Mouse (Mus musculus) MEL (cell line): ENCODE data around the gene Zfp975. TPM values are rescaled to one million over a fixed set of nuclear protein-coding genes. Genes with fewer than 3 reads are reported as not detected.
"Not testable (repeated sequence)": the region's sequence is repeated elsewhere in the genome, so short reads cannot be mapped to it uniquely, and the experiment has no call there.

Experiments used
- DNase-seq: peaks from one replicate; pipeline ENCODE4 v3.0.0; 2011; ENCODE audit warnings: low read depth, low spot score
- H3K27ac ChIP-seq: 2 replicates; pipeline ENCODE4 v1.5.1; 2012; ENCODE audit warnings: low read depth, mild to moderate bottlenecking, control low read depth, low read length, moderate library complexity; ENCODE audit not compliant: control insufficient read depth
- H3K27me3 ChIP-seq, 2 experiments: fragments of 150-350 bp in 1 of 2; sonication (generic) in 1 of 2; 2 replicates each; pipeline ENCODE4 v1.6.1; 2012; ENCODE audit warnings: low read length in 2 of 2, mild to moderate bottlenecking in 2 of 2, improper control_type of control experiment in 1 of 2, moderate library complexity in 1 of 2; ENCODE audit not compliant: insufficient read depth in 2 of 2, control insufficient read depth in 1 of 2
- H3K36me3 ChIP-seq, 2 experiments: 2 replicates each; pipeline ENCODE4 v1.6.1; 2012 to 2014; ENCODE audit warnings: low read length in 2 of 2, improper control_type of control experiment in 1 of 2, inconsistent platforms in 1 of 2, mild to moderate bottlenecking in 1 of 2; ENCODE audit not compliant: insufficient read depth in 2 of 2, control insufficient read depth in 1 of 2
- H3K4me1 ChIP-seq, 2 experiments: fragments of 150-350 bp in 1 of 2; sonication (generic) in 1 of 2; 2 replicates each; pipeline ENCODE4 v1.6.1; 2012; ENCODE audit warnings: low read length in 2 of 2, improper control_type of control experiment in 1 of 2, mild to moderate bottlenecking in 1 of 2; ENCODE audit not compliant: insufficient read depth in 2 of 2, control insufficient read depth in 1 of 2
- H3K4me3 ChIP-seq, 2 experiments: fragments of 150-350 bp in 1 of 2; sonication (generic) in 1 of 2; 2 replicates each; pipeline ENCODE4 v1.5.1; 2012; ENCODE audit warnings: low read depth in 2 of 2, low read length in 2 of 2, mild to moderate bottlenecking in 2 of 2, moderate library complexity in 2 of 2, control low read depth in 1 of 2, improper control_type of control experiment in 1 of 2; ENCODE audit not compliant: control insufficient read depth in 1 of 2, insufficient read depth in 1 of 2
- H3K79me2 ChIP-seq: 2 replicates; pipeline ENCODE4 v1.6.1; 2012; ENCODE audit warnings: mild to moderate bottlenecking, low read length, moderate library complexity; ENCODE audit not compliant: control insufficient read depth, poor library complexity, insufficient read depth
- H3K9ac ChIP-seq: 2 replicates; pipeline ENCODE4 v1.6.1; 2012; ENCODE audit warnings: low read depth, mild to moderate bottlenecking, control low read depth, low read length, moderate library complexity; ENCODE audit not compliant: control insufficient read depth, poor library complexity, severe bottlenecking
- H3K9me3 ChIP-seq: fragments of 150-350 bp; sonication (generic); replicated peaks from 2 replicates; pipeline ENCODE4 v1.6.1; 2012; ENCODE audit warnings: mild to moderate bottlenecking, low read length, improper control_type of control experiment, moderate library complexity; ENCODE audit not compliant: insufficient read depth
- CTCF ChIP-seq, 3 experiments: IDR thresholded peaks in 2 of 3; conservative IDR thresholded peaks in 1 of 3; 2 replicates each; pipeline ENCODE4 v1.5.1; 2011 to 2012; ENCODE audit warnings: low read length in 3 of 3, low read depth in 2 of 3, mild to moderate bottlenecking in 2 of 3, improper control_type of control experiment in 1 of 3, inconsistent platforms in 1 of 3, mixed read lengths in 1 of 3, moderate library complexity in 1 of 3; ENCODE audit not compliant: control insufficient read depth in 1 of 3, insufficient read depth in 1 of 3, poor library complexity in 1 of 3, severe bottlenecking in 1 of 3
- RAD21 ChIP-seq: IDR thresholded peaks from 2 replicates; pipeline ENCODE4 v1.6.1; 2011; ENCODE audit warnings: mild to moderate bottlenecking, low read depth, low read length, improper control_type of control experiment
- SMC3 ChIP-seq: IDR thresholded peaks from 2 replicates; pipeline ENCODE4 v1.6.1; 2011; ENCODE audit warnings: low read depth, low read length, improper control_type of control experiment
- polyA plus RNA-seq, 2 experiments: library from polyadenylated mRNA; stranded (reverse) in 1 of 2; unstranded in 1 of 2; fragments of >175 nt in 1 of 2; fragments of >200 nt in 1 of 2; gene quantifications; 2 replicates each; pipeline versions ENCODE4 v1.2.1 to v1.2.4; 2012; ENCODE audit warnings: low replicate concordance in 2 of 2, low read depth in 1 of 2; ENCODE audit not compliant: insufficient read length in 2 of 2, insufficient read depth in 1 of 2, missing spikeins in 1 of 2
- total RNA-seq: library from RNA; depleted of rRNA; stranded (reverse); fragments of 300-350 nt; gene quantifications from 2 replicates; pipeline ENCODE4 v1.2.3, GENCODE M21; 2012

The Zfp975 gene
- total and polyA plus RNA-seq, 3 experiments = not detected

DNA sequence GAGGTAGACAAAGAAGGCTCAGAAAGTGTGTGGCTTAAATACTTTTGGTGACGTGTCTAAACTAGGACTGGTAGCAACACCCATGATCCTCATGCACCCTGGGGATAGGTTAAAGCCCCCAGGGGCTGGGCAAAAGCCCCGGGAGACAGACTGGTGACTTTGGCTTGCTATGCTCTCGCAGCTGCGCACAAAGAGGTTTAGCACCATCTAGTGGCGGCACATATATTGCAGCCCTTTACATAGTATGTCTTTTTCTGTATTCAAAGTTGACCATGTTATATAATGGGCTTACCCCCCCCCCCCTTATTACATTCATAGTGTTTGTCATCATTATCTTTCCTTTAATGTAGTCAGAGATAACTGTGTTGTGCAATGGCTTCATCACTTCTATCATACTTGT, 32.4 kb downstream of the Zfp975 start:
- not testable (repeated sequence) for H3K4me3 ChIP-seq, H3K36me3 ChIP-seq, H3K27ac ChIP-seq, H3K9me3 ChIP-seq, H3K9ac ChIP-seq, H3K79me2 ChIP-seq, H3K4me1 ChIP-seq, H3K27me3 ChIP-seq
- TF ChIP-seq RAD21 = peak; percentile 26
- TF ChIP-seq SMC3 = peak; percentile 19; the same call in 1 of the 2 replicates
- peak in 2 of 3 experiments; percentile 18 to 31; a peak in 4 of 6 replicates for TF ChIP-seq CTCF (IDR thresholded peaks at IDR 0.05 in 2 of 3, conservative IDR thresholded peaks at IDR 0.05 in 1 of 3; ENCODE audit: control insufficient read depth in 1 of 3, insufficient read depth in 1 of 3, low read depth in 2 of 3, low read length in 3 of 3, poor library complexity in 1 of 3, severe bottlenecking in 1 of 3)
- peak; percentile 14 for DNase-seq

DNA sequence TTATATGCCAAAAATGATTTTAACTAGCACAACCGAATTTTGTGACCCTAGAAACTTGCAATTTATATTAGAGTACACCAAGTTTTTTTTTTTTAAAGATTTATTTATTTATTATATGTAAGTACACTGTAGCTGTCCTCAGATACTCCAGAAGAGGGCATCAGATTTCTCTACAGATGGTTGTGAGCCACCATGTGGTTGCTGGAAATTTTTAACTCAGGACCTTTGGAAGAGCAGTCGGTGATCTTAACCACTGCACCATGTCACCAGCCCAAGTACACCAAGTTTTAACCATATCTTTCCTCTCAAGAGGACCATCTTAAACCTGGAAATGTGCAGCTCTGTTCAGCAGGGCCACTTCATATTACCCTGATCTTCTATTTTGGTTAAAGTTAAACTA, 37.3 kb downstream of the Zfp975 start:
- not testable (repeated sequence) for H3K9ac ChIP-seq, H3K27ac ChIP-seq, H3K27me3 ChIP-seq, H3K4me1 ChIP-seq, DNase-seq, H3K9me3 ChIP-seq, H3K36me3 ChIP-seq, H3K79me2 ChIP-seq, H3K4me3 ChIP-seq

DNA sequence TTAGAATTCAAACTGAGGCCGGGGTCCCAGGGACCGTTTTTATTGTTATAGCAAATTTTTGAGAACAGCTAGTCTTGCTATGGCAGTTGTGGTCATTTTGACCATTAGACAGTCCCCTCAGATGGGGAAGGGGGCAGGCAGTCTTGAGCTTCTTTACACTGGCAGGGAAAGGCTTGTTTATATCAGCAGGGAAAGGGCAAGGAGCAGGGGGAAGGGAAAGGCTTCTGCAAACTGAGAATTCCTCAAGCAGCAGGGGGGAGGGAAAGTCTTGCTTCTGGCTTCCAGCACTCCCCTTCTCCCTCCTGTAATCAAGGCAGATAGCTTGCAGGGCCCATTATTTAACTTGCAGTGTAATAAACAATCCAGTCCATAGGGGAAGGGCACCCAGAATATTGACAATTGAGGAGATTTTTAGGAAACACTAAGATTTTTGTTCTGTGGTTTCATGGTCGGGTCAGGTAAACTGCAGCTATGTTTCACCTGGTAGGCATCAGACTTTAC, 49.4 kb downstream of the Zfp975 start:
- H3K36me3 ChIP-seq, H3K79me2 ChIP-seq, H3K9me3 ChIP-seq, H3K9ac ChIP-seq, H3K4me3 ChIP-seq, H3K4me1 ChIP-seq, DNase-seq, H3K27ac ChIP-seq, H3K27me3 ChIP-seq: not testable (repeated sequence)

DNA sequence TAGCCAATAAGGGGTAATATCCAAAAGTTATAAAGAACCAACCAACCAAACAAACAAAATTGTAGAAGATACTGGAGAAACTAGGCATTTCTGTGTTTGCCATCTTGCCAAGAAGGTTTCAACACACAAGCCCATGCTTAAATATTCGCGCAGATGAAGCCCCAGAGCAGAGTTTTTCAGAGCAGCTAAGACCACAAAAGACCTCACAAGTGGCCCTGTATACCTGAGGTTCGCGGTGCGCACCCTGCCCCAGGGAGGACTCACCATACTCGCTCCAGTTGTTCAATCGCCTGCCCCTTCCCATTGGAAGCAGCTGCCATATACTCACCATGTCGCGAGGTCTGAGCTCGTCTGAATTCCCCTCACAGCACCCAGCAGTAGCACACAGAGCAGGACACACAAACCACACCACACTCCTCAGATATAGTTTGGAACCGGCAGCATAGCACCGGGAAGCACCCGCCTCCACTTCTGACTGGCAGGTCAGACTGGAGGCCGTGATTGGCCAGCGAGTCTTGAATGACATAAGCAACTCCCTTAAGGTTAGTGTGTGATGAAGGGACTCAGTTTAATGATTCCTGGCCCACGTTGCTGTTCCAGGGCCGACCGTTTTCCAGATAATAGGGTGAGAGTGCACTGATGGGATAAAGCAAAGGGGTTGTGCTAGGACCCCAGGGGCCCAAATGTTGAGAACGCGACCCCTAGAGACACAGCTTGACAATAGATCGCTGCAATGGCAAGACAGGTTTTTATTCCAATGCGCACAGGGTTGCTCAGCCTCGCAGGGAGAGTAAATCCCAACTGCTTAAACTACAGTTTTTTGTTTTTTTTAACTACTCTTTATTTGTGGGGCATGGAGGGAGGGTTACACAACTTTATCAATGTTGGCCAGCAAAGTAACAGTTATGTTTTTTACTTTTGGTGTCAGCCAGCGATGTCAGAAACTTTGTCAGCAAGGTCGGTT, 50.1 kb downstream of the Zfp975 start, which contains the start of gene Zfp976:
Gene Zfp976 (minus strand): TSS at position 437 of the 964 bp plus-strand sequence.
- not testable (repeated sequence) for H3K27ac ChIP-seq, H3K27me3 ChIP-seq, DNase-seq

DNA sequence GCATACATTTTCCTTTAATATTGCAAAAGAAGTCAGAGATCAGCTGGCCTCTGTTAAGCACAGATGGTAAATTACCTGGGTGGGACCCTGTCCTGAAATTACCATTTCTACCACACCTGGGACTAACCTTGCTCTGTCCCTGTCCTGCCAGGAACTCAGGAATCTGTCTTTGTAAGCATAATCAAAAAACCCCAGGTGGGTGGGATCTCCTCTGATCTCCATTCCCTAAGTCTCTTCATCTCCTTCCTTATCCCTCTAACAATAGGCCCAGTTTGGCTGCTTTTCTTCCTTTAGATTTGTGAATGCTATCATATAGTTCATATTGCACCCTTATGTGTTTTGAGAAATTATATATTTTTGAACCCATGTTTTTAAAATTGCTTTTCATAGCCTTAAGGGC, 61.5 kb downstream of the Zfp975 start:
- H3K36me3 ChIP-seq, H3K4me1 ChIP-seq, H3K9me3 ChIP-seq, H3K27ac ChIP-seq, DNase-seq, H3K9ac ChIP-seq, H3K27me3 ChIP-seq, H3K4me3 ChIP-seq, H3K79me2 ChIP-seq: not testable (repeated sequence)

More for the DNA sequence above, 50.1 kb downstream of the Zfp975 start, which contains the start of gene Zfp976:
- not testable (repeated sequence) for H3K79me2 ChIP-seq, H3K9me3 ChIP-seq, H3K36me3 ChIP-seq, H3K4me3 ChIP-seq, H3K4me1 ChIP-seq, H3K9ac ChIP-seq
